Mouse (Mus musculus) heart, adult 2 months (tissue): ENCODE results near the gene Tcte2. TPM values are rescaled to one million over a fixed set of nuclear protein-coding genes. Genes with fewer than 3 reads are reported as not detected.

Experiments
- DNase-seq, 2 experiments: peaks; one replicate each; pipeline ENCODE4 v3.0.0; 2021
- H3K27ac ChIP-seq: fragments of 200-600 bp; 2 replicates; pipeline ENCODE4 v1.8.1; 2022
- H3K27me3 ChIP-seq: fragments of 200-500 bp; 2 replicates; pipeline ENCODE4 v1.6.1; 2012; ENCODE audit warnings: mild to moderate bottlenecking, low read length, inconsistent platforms, mixed read lengths; ENCODE audit not compliant: control insufficient read depth, insufficient read depth
- H3K36me3 ChIP-seq: fragments of 200-500 bp; 2 replicates; pipeline ENCODE4 v1.6.1; 2012; ENCODE audit warnings: low read length, inconsistent platforms; ENCODE audit not compliant: control insufficient read depth, insufficient read depth
- H3K4me1 ChIP-seq: fragments of 200-500 bp; 2 replicates; pipeline ENCODE4 v1.6.1; 2011; ENCODE audit warnings: low read length; ENCODE audit not compliant: control insufficient read depth, insufficient read depth
- H3K4me3 ChIP-seq: fragments of 200-600 bp; 2 replicates; pipeline ENCODE4 v1.8.1; 2022
- H3K79me2 ChIP-seq: fragments of 200-500 bp; replicated peaks from 2 replicates; pipeline ENCODE4 v1.6.1; 2012; ENCODE audit warnings: mild to moderate bottlenecking, inconsistent platforms, low read length, moderate library complexity, mixed read lengths; ENCODE audit not compliant: control insufficient read depth, insufficient read depth
- H3K9ac ChIP-seq: fragments of 200-500 bp; 2 replicates; pipeline ENCODE4 v1.6.1; 2012; ENCODE audit warnings: low read depth, mild to moderate bottlenecking, control low read depth, inconsistent platforms, low read length, mixed read lengths
- CTCF ChIP-seq: fragments of 200-600 bp; IDR thresholded peaks from 2 replicates; pipeline ENCODE4 v1.8.1; 2022; ENCODE audit warnings: antibody characterized with exemption, mild to moderate bottlenecking, moderate library complexity
- EP300 ChIP-seq: fragments of 200-500 bp; IDR thresholded peaks from 2 replicates; pipeline ENCODE4 v1.6.1; 2011; ENCODE audit warnings: low read depth, low read length, control low read depth; ENCODE audit not compliant: insufficient read depth
- POLR2A ChIP-seq: fragments of 200-500 bp; IDR thresholded peaks from 2 replicates; pipeline ENCODE4 v1.6.1; 2011; ENCODE audit warnings: mild to moderate bottlenecking, low read depth, low read length, control low read depth; ENCODE audit not compliant: insufficient read depth
- WGBS: fragments of 180-500 bp; shearing (Covaris S2); methylation state at CpG from one replicate; pipeline ENCODE4 v1.1.7; 2018; 5-methylcytosine and 5-hydroxymethylcytosine counted together
- intact Hi-C: fragments of 180-260 bp; cut with DNase I; formaldehyde crosslinking; loops from one replicate; pipeline ENCODE4 v1.15.1; 2025
- polyA plus RNA-seq: library from polyadenylated mRNA; depleted of rRNA; stranded (reverse); fragments of >200 nt; gene quantifications from 2 replicates; pipeline ENCODE4 v1.2.3, GENCODE M21; 2012
- total RNA-seq, 2 experiments: library from RNA; stranded (reverse); gene quantifications; 2 replicates each; pipeline ENCODE4 v1.2.3; 2021

Gene Tcte2
- total and polyA plus RNA-seq, 3 experiments = 2.5 to 6.3 (median 3.8) TPM

DNA sequence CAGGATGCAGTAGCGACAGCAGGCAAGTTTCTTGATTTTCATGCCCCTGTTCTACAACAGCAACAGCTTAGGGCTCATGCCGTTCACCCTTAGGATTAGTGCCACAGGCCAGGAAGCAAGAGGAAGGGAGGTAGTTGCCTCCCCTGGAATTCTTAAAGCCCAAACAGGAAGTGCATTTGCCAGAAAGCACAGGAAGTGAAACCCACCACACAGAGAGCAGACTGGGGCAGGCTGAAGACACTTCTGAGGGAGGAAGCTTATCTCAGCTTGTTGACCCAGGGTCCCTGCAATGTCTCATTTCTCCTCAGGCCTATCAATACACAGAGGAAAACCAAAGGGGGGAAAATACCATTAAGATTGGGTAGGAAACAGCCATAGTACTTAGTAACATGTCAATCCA lies 20.8 kb downstream of the Tcte2 start:
- no peaks in the 10 kb centered on the region for H3K36me3 ChIP-seq
- TF ChIP-seq POLR2A = no peak
- no peak for TF ChIP-seq EP300
- no peak for TF ChIP-seq CTCF
- no peak overlapping the region for H3K4me3 ChIP-seq
- no peak overlapping the region for H3K9ac ChIP-seq
- no peaks in the 10 kb centered on the region for H3K79me2 ChIP-seq
- DNase-seq = no peak
- peak overlapping the region; percentile 51 for H3K27ac ChIP-seq
- intact Hi-C loops = no loop called here
- no peaks in the 10 kb centered on the region for H3K27me3 ChIP-seq
- 43% methylated on average over 2 of the region's 2 CpGs for WGBS
- H3K4me1 ChIP-seq = peaks cover 17% of the 10 kb centered on the region

DNA sequence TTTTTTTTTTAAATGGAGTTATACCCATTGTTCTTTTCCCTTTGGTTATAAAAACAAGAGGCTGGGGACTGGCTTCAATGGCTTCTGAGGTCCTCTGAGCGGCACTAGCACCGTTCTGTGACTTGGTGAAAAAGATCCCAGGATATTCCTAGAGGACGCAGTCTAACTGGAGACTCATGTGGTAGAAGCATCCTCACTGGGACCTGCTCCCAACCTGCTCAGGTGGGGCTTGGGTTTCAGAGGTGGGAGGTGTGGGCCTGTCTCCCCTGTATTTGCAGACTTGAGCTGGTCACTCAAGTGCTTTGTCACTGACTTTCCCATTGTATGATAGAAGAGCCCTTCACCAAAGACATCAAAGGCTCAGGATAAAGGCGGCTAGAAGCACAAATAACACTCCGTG lies 21.6 kb downstream of the Tcte2 start:
- Histone ChIP-seq H3K4me1 (peaks cover 17% of the 10 kb centered on the region), H3K4me3 (no peak overlapping the region), H3K79me2 (no peaks in the 10 kb centered on the region), H3K36me3 (no peaks in the 10 kb centered on the region), H3K27ac (peak overlapping the region; percentile 51; the same call in 1 of the 2 replicates), H3K9ac (no peak overlapping the region), H3K27me3 (no peaks in the 10 kb centered on the region)
- no peak for DNase-seq
- 90% methylated on average over 5 of the region's 5 CpGs for WGBS
- TF ChIP-seq CTCF (no peak), EP300 (no peak), POLR2A (no peak)
- intact Hi-C loops = loop anchor here (5.0 kb wide), 1 partner anchor 58 kb away; no protein-coding TSS in a partner anchor

DNA sequence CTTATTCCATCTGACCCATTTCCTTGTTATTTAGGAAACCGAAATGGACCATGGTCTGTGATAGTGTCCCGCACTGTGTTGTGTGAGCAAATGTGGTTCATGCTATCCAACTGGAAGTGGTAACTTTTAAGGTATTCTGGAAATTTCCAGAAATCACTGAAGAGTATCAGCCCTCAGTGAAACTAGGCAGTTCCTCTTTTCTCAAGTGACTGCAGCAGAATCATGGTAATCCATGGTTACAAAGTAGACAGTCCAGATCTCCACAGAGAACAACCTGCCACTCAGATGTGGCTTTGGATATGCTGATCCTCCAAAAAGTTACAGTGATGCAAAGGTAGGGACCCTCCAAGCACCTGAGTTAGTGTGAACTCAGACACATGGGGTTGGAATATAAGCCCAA lies 22.7 kb downstream of the Tcte2 start:
- intact Hi-C loops = loop anchor here (5.0 kb wide), 1 partner anchor 57 kb away; no protein-coding TSS in a partner anchor
- H3K36me3 ChIP-seq = no peaks in the 10 kb centered on the region
- 86% methylated on average over 2 of the region's 2 CpGs for WGBS
- no peak overlapping the region for H3K9ac ChIP-seq
- H3K4me1 ChIP-seq = peaks cover 17% of the 10 kb centered on the region
- no peak for DNase-seq
- H3K79me2 ChIP-seq = no peaks in the 10 kb centered on the region
- H3K4me3 ChIP-seq = no peak overlapping the region
- no peak overlapping the region for H3K27ac ChIP-seq
- TF ChIP-seq EP300 (no peak), CTCF (no peak), POLR2A (no peak)
- no peaks in the 10 kb centered on the region for H3K27me3 ChIP-seq

DNA sequence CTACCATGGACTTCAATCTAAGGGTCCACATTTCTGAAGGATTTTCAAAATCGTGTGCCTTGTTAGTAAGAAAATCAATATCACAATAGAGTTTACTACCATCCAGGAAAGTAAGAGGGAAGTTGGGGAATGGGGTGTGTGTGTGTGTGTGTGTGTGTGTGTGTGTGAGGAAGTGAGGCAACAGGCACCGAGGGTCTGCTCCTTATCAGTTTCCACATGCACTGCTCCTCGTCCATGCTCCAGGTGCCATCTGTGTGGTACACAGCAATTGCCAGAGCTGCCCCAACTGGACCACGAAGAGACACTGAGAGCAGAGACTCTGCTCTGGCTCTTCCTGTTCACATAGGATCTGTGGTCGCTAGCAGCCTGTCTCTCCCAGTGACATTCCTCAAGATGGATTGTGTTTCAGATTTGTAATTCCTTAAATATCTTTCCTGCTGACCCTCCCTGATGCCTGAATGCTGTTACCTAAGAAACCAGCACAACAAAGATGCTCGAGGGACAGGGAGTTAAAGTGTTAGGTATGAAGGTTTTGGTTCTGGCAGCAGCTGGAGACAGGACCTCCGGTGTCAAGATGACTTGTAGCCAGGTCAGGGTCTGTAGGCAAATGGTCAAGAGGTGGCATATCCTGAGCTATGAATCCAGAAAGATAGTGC lies 23.4 kb downstream of the Tcte2 start:
- no peaks in the 10 kb centered on the region for H3K36me3 ChIP-seq
- peaks cover 14% of the 10 kb centered on the region for H3K4me1 ChIP-seq
- H3K27me3 ChIP-seq = no peaks in the 10 kb centered on the region
- intact Hi-C loops = loop anchor here (5.0 kb wide), 1 partner anchor 56 kb away; no protein-coding TSS in a partner anchor
- peak overlapping the region; percentile 59 for H3K27ac ChIP-seq
- no peak overlapping the region for H3K9ac ChIP-seq
- 34% methylated on average over 7 of the region's 7 CpGs for WGBS
- H3K79me2 ChIP-seq = no peaks in the 10 kb centered on the region
- TF ChIP-seq CTCF (no peak), EP300 (no peak), POLR2A (no peak)
- no peak for DNase-seq
- H3K4me3 ChIP-seq = no peak overlapping the region

DNA sequence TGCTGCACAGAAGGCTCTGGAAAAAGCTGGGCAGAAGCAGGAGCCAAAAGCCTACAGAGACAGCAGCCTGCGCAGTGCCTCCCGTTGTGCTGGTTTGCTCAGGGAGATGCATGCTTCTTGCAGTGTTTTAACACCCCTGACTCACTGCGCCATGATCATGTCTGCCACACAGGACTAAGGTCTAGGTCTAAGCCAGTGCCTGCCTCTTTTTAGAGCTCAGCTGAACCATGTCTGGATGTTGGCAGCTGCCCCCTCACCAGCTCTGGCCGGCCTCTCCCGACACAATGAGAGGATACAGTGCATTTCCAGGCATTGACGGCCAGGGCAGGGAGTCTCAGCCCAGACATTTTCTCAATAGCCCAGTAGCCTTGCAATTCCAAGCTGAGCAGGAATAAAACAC lies 24.3 kb downstream of the Tcte2 start:
- H3K27me3 ChIP-seq = no peaks in the 10 kb centered on the region
- WGBS = 48% methylated on average over 6 of the region's 6 CpGs
- TF ChIP-seq CTCF (0 out of 2 replicates have a peak, but pooled peaks have one; percentile 2), POLR2A (no peak), EP300 (0 out of 2 replicates have a peak, but pooled peaks have one; percentile 60)
- H3K36me3 ChIP-seq = no peaks in the 10 kb centered on the region
- peak overlapping the region; percentile 59 for H3K27ac ChIP-seq
- no peak overlapping the region for H3K9ac ChIP-seq
- H3K79me2 ChIP-seq = no peaks in the 10 kb centered on the region
- H3K4me3 ChIP-seq = no peak overlapping the region
- DNase-seq = peak; percentile 38 to 42
- H3K4me1 ChIP-seq = peaks cover 14% of the 10 kb centered on the region
- intact Hi-C loops = loop anchor here (5.0 kb wide), 1 partner anchor 55 kb away; no protein-coding TSS in a partner anchor

DNA sequence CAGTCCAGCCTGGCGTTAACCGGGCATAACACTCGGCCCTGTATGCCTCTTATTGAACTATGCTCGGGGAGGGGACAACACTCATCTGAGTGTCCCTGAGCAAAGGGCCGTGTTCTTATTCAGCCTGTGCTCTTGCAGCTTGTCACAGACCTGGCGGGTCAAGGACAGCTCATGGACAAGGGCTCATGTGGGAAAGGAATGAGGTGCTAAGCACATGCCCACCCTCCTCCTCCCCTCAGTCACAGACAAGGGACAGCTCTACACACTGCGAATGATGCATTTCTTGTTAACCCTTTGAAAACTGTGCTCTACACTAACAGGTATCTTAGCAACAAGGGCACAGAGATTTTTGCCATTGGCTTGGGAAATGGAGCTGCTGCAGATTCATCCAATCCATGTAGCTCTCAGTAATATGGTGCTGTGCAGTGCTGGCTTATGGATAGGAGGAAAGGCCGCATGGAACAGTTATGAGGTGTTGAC lies 25.8 kb downstream of the Tcte2 start:
- no peak overlapping the region for H3K27ac ChIP-seq
- H3K9ac ChIP-seq = no peak overlapping the region
- no peaks in the 10 kb centered on the region for H3K36me3 ChIP-seq
- WGBS = 82% methylated on average over 8 of the region's 8 CpGs
- no peak for DNase-seq
- H3K79me2 ChIP-seq = no peaks in the 10 kb centered on the region
- H3K4me3 ChIP-seq = no peak overlapping the region
- H3K4me1 ChIP-seq = peaks cover 16% of the 10 kb centered on the region
- TF ChIP-seq CTCF = no peak
- TF ChIP-seq EP300 = no peak
- no peak for TF ChIP-seq POLR2A
- no peaks in the 10 kb centered on the region for H3K27me3 ChIP-seq
- intact Hi-C loops = loop anchor here (5.0 kb wide), 1 partner anchor 54 kb away; no protein-coding TSS in a partner anchor
